19 mouse cellular contexts compared by ENCODE assay signal in the genomic region with DNA sequence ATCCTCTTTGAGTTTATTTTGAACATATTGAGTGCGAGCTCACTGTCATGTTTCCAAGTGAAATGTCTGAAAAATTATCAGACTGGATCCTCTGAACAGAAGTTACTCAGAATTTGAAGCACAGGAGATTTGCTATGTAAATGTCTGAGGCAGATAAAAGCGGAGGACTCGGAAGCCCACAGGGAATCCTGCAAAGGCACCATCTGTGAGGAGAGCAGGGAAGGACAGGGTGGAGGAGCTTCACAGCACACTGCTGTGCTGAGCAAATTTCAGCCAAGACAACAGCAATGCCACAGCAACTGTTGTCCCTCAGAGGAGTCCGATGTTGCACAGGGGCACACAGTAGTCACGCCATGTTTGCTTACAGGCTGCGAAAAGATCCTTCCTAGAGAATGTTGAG.
DNase-seq lines count a peak whose midpoint lies in the region; ATAC-seq and TF ChIP-seq lines count a peak whose summit lies in the region.
"Had no signal": no experiment of that assay in that cellular context is flagged by ENCODE, and none has a peak within 500 bp of the region (broad histone marks: within the 10 kb centered on the region; RNA-seq: fewer than 3 reads in every experiment).

No protein-coding gene starts in this region.

- no peak for TF ChIP-seq POLR2A in heart, adult 2 months (IDR thresholded peaks at IDR 0.05; ENCODE audit: insufficient read depth, low read depth, low read length)

- H3K27ac ChIP-seq in forebrain, postnatal 0 days (ENCODE audit: low read depth, low read length), result no peak overlapping the region
- no peak overlapping the region for H3K27ac ChIP-seq in forebrain, embryonic 12.5 days
- H3K27ac ChIP-seq in midbrain, embryonic 10.5 days (replicated peaks), result peak overlapping the region; percentile 49; the same call in 1 of the 2 replicates
- H3K27ac ChIP-seq in midbrain, embryonic 16.5 days (ENCODE audit: low read length), result no peak overlapping the region; the same call in 1 of the 2 replicates
- no peak overlapping the region for H3K27ac ChIP-seq in heart, adult 2 months
- H3K27ac ChIP-seq: hindbrain, embryonic 14.5 days; liver, embryonic 13.5 days had no signal

- H3K4me2 ChIP-seq in forebrain, postnatal 0 days (ENCODE audit: low read depth), result no peak overlapping the region
- H3K4me2 ChIP-seq in forebrain, embryonic 12.5 days, result no peak overlapping the region
- no peak overlapping the region for H3K4me2 ChIP-seq in midbrain, embryonic 16.5 days (ENCODE audit: low read length)
- H3K4me2 ChIP-seq: hindbrain, embryonic 14.5 days; liver, embryonic 13.5 days had no signal

- 69% methylated on average over 6 of the region's 6 CpGs for WGBS in forebrain, postnatal 0 days
- 78% methylated on average over 6 of the region's 6 CpGs for WGBS in forebrain, embryonic 12.5 days
- 83% methylated on average over 6 of the region's 6 CpGs for WGBS in midbrain, embryonic 10.5 days
- WGBS in midbrain, embryonic 16.5 days, result 67% methylated on average over 6 of the region's 6 CpGs
- WGBS in heart, adult 2 months, result 88% methylated on average over 6 of the region's 6 CpGs

- H3K4me3 ChIP-seq in forebrain, postnatal 0 days (ENCODE audit: low read depth, low read length), result no peak overlapping the region
- H3K4me3 ChIP-seq in forebrain, embryonic 12.5 days (replicated peaks), result no peak overlapping the region
- H3K4me3 ChIP-seq in midbrain, embryonic 10.5 days, result no peak overlapping the region
- no peak overlapping the region for H3K4me3 ChIP-seq in midbrain, embryonic 16.5 days (ENCODE audit: low read depth, low read length)
- H3K4me3 ChIP-seq in heart, adult 2 months, result no peak overlapping the region
- H3K4me3 ChIP-seq: liver, embryonic 13.5 days; myocyte had no signal

- intact Hi-C loops in heart, adult 2 months (cut with DNase I), result no loop called here

- no peak overlapping the region for H3K9ac ChIP-seq in forebrain, postnatal 0 days
- H3K9ac ChIP-seq in forebrain, embryonic 12.5 days, result no peak overlapping the region
- no peak overlapping the region for H3K9ac ChIP-seq in midbrain, embryonic 16.5 days (ENCODE audit: low read depth, low read length)
- H3K9ac ChIP-seq in heart, adult 2 months (ENCODE audit: low read depth, low read length), result no peak overlapping the region
- H3K9ac ChIP-seq: hindbrain, embryonic 14.5 days; liver, embryonic 13.5 days had no signal

- ATAC-seq in forebrain, postnatal 0 days, result peak; percentile 51
- no peak for ATAC-seq in forebrain, embryonic 12.5 days (ENCODE audit: low FRiP score)
- no peak for ATAC-seq in midbrain, embryonic 16.5 days
- ATAC-seq: forebrain, embryonic 16.5 days; intestine, embryonic 16.5 days; Patski had no signal

- TF ChIP-seq EP300 in heart, adult 2 months (IDR thresholded peaks at IDR 0.05; ENCODE audit: insufficient read depth, low read depth, low read length), result no peak

- no peaks in the 10 kb centered on the region for H3K4me1 ChIP-seq in forebrain, postnatal 0 days (ENCODE audit: insufficient read depth)
- H3K4me1 ChIP-seq in forebrain, embryonic 12.5 days, result peaks cover 12% of the 10 kb centered on the region
- peaks cover 15% of the 10 kb centered on the region for H3K4me1 ChIP-seq in midbrain, embryonic 10.5 days
- H3K4me1 ChIP-seq in midbrain, embryonic 16.5 days (ENCODE audit: control insufficient read depth, insufficient read depth, low read length), result no peaks in the 10 kb centered on the region
- H3K4me1 ChIP-seq in heart, adult 2 months (ENCODE audit: control insufficient read depth, insufficient read depth, low read length), result no peaks in the 10 kb centered on the region
- H3K4me1 ChIP-seq: liver, embryonic 13.5 days had no signal

- TF ChIP-seq CTCF in forebrain, postnatal 0 days (IDR thresholded peaks at IDR 0.05; ENCODE audit: low read depth), result no peak
- no peak for TF ChIP-seq CTCF in heart, adult 2 months (IDR thresholded peaks at IDR 0.05)

- H3K36me3 ChIP-seq in forebrain, postnatal 0 days (ENCODE audit: insufficient read depth), result no peaks in the 10 kb centered on the region
- H3K36me3 ChIP-seq in forebrain, embryonic 12.5 days (replicated peaks), result no peaks in the 10 kb centered on the region
- no peaks in the 10 kb centered on the region for H3K36me3 ChIP-seq in midbrain, embryonic 10.5 days
- H3K36me3 ChIP-seq in midbrain, embryonic 16.5 days (ENCODE audit: control insufficient read depth, insufficient read depth, low read length), result no peaks in the 10 kb centered on the region
- no peaks in the 10 kb centered on the region for H3K36me3 ChIP-seq in heart, adult 2 months (ENCODE audit: control insufficient read depth, insufficient read depth, low read length)
- H3K36me3 ChIP-seq: liver, embryonic 13.5 days had no signal

- no peaks in the 10 kb centered on the region for H3K27me3 ChIP-seq in forebrain, postnatal 0 days (ENCODE audit: insufficient read depth, low read length)
- H3K27me3 ChIP-seq in forebrain, embryonic 12.5 days, result no peaks in the 10 kb centered on the region
- no peaks in the 10 kb centered on the region for H3K27me3 ChIP-seq in midbrain, embryonic 10.5 days (ENCODE audit: low read depth, poor library complexity, severe bottlenecking)
- no peaks in the 10 kb centered on the region for H3K27me3 ChIP-seq in midbrain, embryonic 16.5 days (ENCODE audit: control insufficient read depth, insufficient read depth, low read depth, low read length)
- H3K27me3 ChIP-seq in heart, adult 2 months (ENCODE audit: control insufficient read depth, insufficient read depth, low read length), result no peaks in the 10 kb centered on the region
- H3K27me3 ChIP-seq: liver, embryonic 13.5 days had no signal

- H3K9me3 ChIP-seq in forebrain, postnatal 0 days (ENCODE audit: low read length), result no peaks in the 10 kb centered on the region
- no peaks in the 10 kb centered on the region for H3K9me3 ChIP-seq in forebrain, embryonic 12.5 days
- 0 out of 2 replicates have a peak, but pooled peaks cover 2% of the 10 kb centered on the region for H3K9me3 ChIP-seq in midbrain, embryonic 10.5 days (replicated peaks)
- H3K9me3 ChIP-seq in midbrain, embryonic 16.5 days (replicated peaks; ENCODE audit: control insufficient read depth, low read length, poor library complexity, severe bottlenecking), result no peaks in the 10 kb centered on the region
- H3K9me3 ChIP-seq: liver, embryonic 13.5 days had no signal

- no peak for DNase-seq in forebrain, postnatal 0 days
- no peak for DNase-seq in midbrain, embryonic 10.5 days (ENCODE audit: low spot score)
- peak; percentile 48 for DNase-seq in layer of hippocampus, adult 9-11 months
- DNase-seq in right cerebral cortex, postnatal 14 days, result peak; percentile 14
- DNase-seq in heart, adult 2 months, result no peak
- DNase-seq in adrenal gland, postnatal 4 days (ENCODE audit: low spot score in 2 of 2), result no peak
- DNase-seq: B cell, adult 2 months; cerebellum, adult 18-20 months; embryo, embryonic 11 days; kidney, postnatal 10 days; liver, embryonic 13.5 days; retina, postnatal 1 day had no signal

- no peaks in the 10 kb centered on the region for H3K79me2 ChIP-seq in heart, adult 2 months (replicated peaks; ENCODE audit: control insufficient read depth, insufficient read depth, low read length)

Comparison
In these comparisons a context has a peak if more than half of its experiments do, and no peak if none do; other contexts are left out.
1. DNase-seq: peak in layer of hippocampus, adult 9-11 months (single experiment) and right cerebral cortex, postnatal 14 days (single experiment); none in forebrain, postnatal 0 days (single experiment), midbrain, embryonic 10.5 days (single experiment), heart, adult 2 months (0 of 2) and adrenal gland, postnatal 4 days (0 of 2).